Mouse (Mus musculus) forebrain, embryonic 10.5 days (tissue): ENCODE data around the gene Metrnl. TPM values are rescaled to one million over a fixed set of nuclear protein-coding genes. Genes with fewer than 3 reads are reported as not detected.

ENCODE experiments used
- polyA plus RNA-seq: library from polyadenylated mRNA; unstranded; fragments of >200 nt; fragmentation: Nextera tagmentation; extraction: Ambion mirVana; gene quantifications from 2 replicates; pipeline ENCODE4 v1.2.1, GENCODE M21; 2016

Metrnl gene
- polyA plus RNA-seq, 1 experiment from 2014 or later: 3.6 TPM

Other genes starting within 250 kb of the Metrnl start
- 53.3 and 57.1 TPM in 2 replicates for gene Tbcd, start 249.6 kb upstream of the Metrnl start, polyA plus RNA-seq
- 0.49 and 0.69 TPM in 2 replicates for gene Zfp750, start 182.2 kb upstream of the Metrnl start, polyA plus RNA-seq
- 6.6 and 7.7 TPM in 2 replicates for gene B3gntl1, start 28.4 kb upstream of the Metrnl start, polyA plus RNA-seq
- not detected in 2 replicates for gene Ptchd3, start 128.7 kb downstream of the Metrnl start, polyA plus RNA-seq